Mouse (Mus musculus): Measurements from ENCODE around the gene Bpifb3. TPM values are rescaled to one million over a fixed set of nuclear protein-coding genes. Genes with fewer than 3 reads are reported as not detected.

The Bpifb3 gene
- polyA plus RNA-seq, 1 experiment from 2014 or later, result not detected

DNA sequence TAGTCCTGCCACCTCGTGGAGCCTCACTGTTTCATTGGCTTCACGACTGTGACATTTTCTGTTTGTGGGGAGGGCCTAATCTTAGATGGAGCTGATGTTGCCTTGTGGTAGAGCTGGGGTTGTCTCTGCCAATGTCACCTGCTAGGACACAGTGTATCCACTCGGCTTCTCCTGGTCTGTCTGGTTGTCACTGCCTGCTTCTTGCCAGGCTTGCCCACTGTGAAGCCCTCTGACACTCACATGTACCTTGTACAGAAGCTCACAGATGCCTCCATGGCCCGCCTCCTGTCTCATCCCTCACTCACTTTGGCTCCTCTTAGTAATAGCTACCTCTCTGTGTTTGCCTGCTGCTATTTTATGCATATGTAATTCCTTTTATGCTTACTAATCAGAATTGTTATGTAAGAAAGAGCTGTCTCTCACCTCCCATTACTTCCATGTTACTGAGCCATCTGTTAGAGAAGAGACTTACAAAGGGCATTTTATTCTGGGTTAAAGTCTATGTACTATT lies 44.8 kb downstream of the Bpifb3 start:
- Histone ChIP-seq H3K4me1 (replicated peaks; ENCODE audit: control insufficient read depth, insufficient read depth, low read length) (no peaks in the 10 kb centered on the region), H3K9ac (ENCODE audit: low read length) (no peak overlapping the region), H3K4me2 (ENCODE audit: low read length) (no peak overlapping the region), H3K27me3 (replicated peaks; ENCODE audit: control insufficient read depth, insufficient read depth, low read length) (no peaks in the 10 kb centered on the region), H3K9me3 (ENCODE audit: control insufficient read depth, low read length) (no peaks in the 10 kb centered on the region), H3K27ac (ENCODE audit: low read depth) (no peak overlapping the region), H3K4me3 (ENCODE audit: low read depth, low read length) (no peak overlapping the region), H3K36me3 (ENCODE audit: control insufficient read depth, insufficient read depth, low read length) (no peaks in the 10 kb centered on the region)
- no peak for DNase-seq (ENCODE audit: low spot score)
- whole genome bisulfite sequencing, result 68% methylated on average over 4 of the region's 4 CpGs
- ATAC-seq (replicated peaks; ENCODE audit: low FRiP score, low TSS enrichment, low read depth), result no peak

DNA sequence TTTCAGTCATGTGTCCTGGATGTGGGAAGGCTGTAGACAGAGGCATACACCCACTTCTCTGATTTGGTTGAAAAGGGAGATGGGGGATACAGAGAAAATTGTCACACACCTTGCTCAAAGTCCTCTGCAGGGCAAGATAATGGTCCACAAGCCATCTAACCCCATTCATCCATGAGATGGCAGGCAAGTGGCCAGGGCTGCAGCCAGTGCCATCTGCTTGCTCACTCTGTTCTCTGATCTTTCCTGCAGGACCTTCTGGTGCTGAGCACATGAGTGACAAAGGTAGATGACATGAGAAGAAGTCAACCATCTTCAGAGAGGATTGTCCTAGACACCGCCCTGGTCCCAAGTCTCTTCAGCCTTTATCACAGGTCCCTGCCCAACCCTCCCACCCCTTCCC lies 45.3 kb downstream of the Bpifb3 start:
- 84% methylated on average over 1 of the region's 1 CpGs for WGBS
- H3K4me3 ChIP-seq (ENCODE audit: low read depth, low read length), result no peak overlapping the region
- H3K27ac ChIP-seq (ENCODE audit: low read depth), result no peak overlapping the region
- no peak for DNase-seq (ENCODE audit: low spot score)
- H3K9me3 ChIP-seq (ENCODE audit: control insufficient read depth, low read length), result no peaks in the 10 kb centered on the region
- no peaks in the 10 kb centered on the region for H3K36me3 ChIP-seq (ENCODE audit: control insufficient read depth, insufficient read depth, low read length)
- no peak overlapping the region for H3K4me2 ChIP-seq (ENCODE audit: low read length)
- no peaks in the 10 kb centered on the region for H3K27me3 ChIP-seq (replicated peaks; ENCODE audit: control insufficient read depth, insufficient read depth, low read length)
- ATAC-seq (replicated peaks; ENCODE audit: low FRiP score, low TSS enrichment, low read depth), result no peak
- H3K9ac ChIP-seq (ENCODE audit: low read length), result no peak overlapping the region
- H3K4me1 ChIP-seq (replicated peaks; ENCODE audit: control insufficient read depth, insufficient read depth, low read length), result no peaks in the 10 kb centered on the region

DNA sequence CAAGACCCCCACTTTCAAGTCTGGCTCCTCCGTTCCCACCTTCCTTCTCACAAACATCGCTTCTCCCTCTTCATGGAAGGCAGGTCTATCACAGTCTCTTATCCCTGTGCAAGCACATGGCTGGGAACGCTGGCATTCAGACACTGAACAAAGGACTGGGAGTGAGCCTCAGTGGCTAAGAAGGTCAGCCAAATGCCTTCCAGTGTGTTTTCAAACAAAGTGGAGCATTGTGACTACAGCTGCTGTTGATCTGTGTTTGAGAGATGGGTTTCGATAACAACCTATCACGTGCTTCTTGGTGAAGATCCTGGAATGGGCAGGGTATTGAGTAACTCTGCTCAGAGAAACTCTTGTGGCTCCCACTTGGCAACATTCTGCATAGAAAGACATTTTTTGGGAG lies 52.2 kb downstream of the Bpifb3 start:
- no peak overlapping the region for H3K4me2 ChIP-seq (ENCODE audit: low read length)
- no peaks in the 10 kb centered on the region for H3K27me3 ChIP-seq (replicated peaks; ENCODE audit: control insufficient read depth, insufficient read depth, low read length)
- ATAC-seq (replicated peaks; ENCODE audit: low FRiP score, low TSS enrichment, low read depth) (no peak), DNase-seq (ENCODE audit: low spot score) (no peak)
- H3K9ac ChIP-seq (ENCODE audit: low read length), result no peak overlapping the region
- H3K4me3 ChIP-seq (ENCODE audit: low read depth, low read length), result no peak overlapping the region
- no peaks in the 10 kb centered on the region for H3K9me3 ChIP-seq (ENCODE audit: control insufficient read depth, low read length)
- no peaks in the 10 kb centered on the region for H3K36me3 ChIP-seq (ENCODE audit: control insufficient read depth, insufficient read depth, low read length)
- no peak overlapping the region for H3K27ac ChIP-seq (ENCODE audit: low read depth)
- WGBS, result 80% methylated on average over 5 of the region's 5 CpGs
- H3K4me1 ChIP-seq (replicated peaks; ENCODE audit: control insufficient read depth, insufficient read depth, low read length), result no peaks in the 10 kb centered on the region

DNA sequence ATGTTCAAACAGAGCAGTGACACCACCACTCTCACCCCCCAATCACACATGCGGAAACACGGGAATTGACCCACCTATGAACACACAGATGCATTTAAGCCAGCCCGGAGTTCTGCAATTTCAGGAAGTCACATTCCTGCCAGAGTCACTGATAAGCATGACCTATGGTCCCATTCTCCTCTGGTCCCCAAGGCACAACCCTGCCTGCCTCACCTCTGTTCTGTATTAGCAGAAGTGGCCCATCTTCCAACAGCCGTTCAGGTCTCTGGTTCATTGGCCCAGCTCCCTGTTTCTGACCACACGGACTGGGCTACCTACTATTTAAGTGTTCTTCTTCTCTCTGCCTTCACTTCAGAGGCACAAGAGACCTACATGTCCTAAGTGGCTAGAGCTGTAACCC lies 56.6 kb downstream of the Bpifb3 start, which contains the start of gene Bpifa6:
Gene Bpifa6 (plus strand): TSS at position 364 of the 400 bp plus-strand sequence.
- no peaks in the 10 kb centered on the region for H3K36me3 ChIP-seq (ENCODE audit: control insufficient read depth, insufficient read depth, low read length)
- H3K27ac ChIP-seq (ENCODE audit: low read depth), result no peak within 1 kb of the TSS
- H3K4me2 ChIP-seq (ENCODE audit: low read length), result no peak within 1 kb of the TSS
- DNase-seq (ENCODE audit: low spot score) (no peak), ATAC-seq (replicated peaks; ENCODE audit: low FRiP score, low TSS enrichment, low read depth) (no peak)
- no peak within 1 kb of the TSS for H3K4me3 ChIP-seq (ENCODE audit: low read depth, low read length)
- H3K9me3 ChIP-seq (ENCODE audit: control insufficient read depth, low read length), result no peaks in the 10 kb centered on the region
- no peak within 1 kb of the TSS for H3K9ac ChIP-seq (ENCODE audit: low read length)
- WGBS, result 68% methylated on average over 5 of the region's 5 CpGs
- no peaks in the 10 kb centered on the region for H3K27me3 ChIP-seq (replicated peaks; ENCODE audit: control insufficient read depth, insufficient read depth, low read length)
- H3K4me1 ChIP-seq (replicated peaks; ENCODE audit: control insufficient read depth, insufficient read depth, low read length), result no peaks in the 10 kb centered on the region

Other genes with a start within 250 kb of the Bpifb3 start
- gene Dnmt3c, start 221.6 kb upstream of the Bpifb3 start, polyA plus RNA-seq (2014; fragmentation: Nextera tagmentation; extraction: Ambion mirVana), result 0.08 and 0.14 TPM in 2 replicates
- 229 and 254 TPM in 2 replicates for gene Mapre1, start 177.0 kb upstream of the Bpifb3 start, polyA plus RNA-seq (2014; fragmentation: Nextera tagmentation; extraction: Ambion mirVana)
- not detected in 2 replicates for gene Efcab8, start 138.3 kb upstream of the Bpifb3 start, polyA plus RNA-seq (2014; fragmentation: Nextera tagmentation; extraction: Ambion mirVana)
- gene Sun5, start 47.1 kb upstream of the Bpifb3 start, polyA plus RNA-seq (2014; fragmentation: Nextera tagmentation; extraction: Ambion mirVana), result not detected in 2 replicates
- not detected in 2 replicates for gene Bpifb2, start 43.2 kb upstream of the Bpifb3 start, polyA plus RNA-seq (2014; fragmentation: Nextera tagmentation; extraction: Ambion mirVana)
- gene Bpifb6, start 17.8 kb upstream of the Bpifb3 start, polyA plus RNA-seq (2014; fragmentation: Nextera tagmentation; extraction: Ambion mirVana), result not detected in 2 replicates
- gene Bpifb4, start 20.0 kb downstream of the Bpifb3 start, polyA plus RNA-seq (2014; fragmentation: Nextera tagmentation; extraction: Ambion mirVana), result not detected in 2 replicates
- gene Bpifa6, start 56.7 kb downstream of the Bpifb3 start, polyA plus RNA-seq (2014; fragmentation: Nextera tagmentation; extraction: Ambion mirVana), result not detected in 2 replicates
- not detected in 2 replicates for gene Bpifa2, start 90.0 kb downstream of the Bpifb3 start, polyA plus RNA-seq (2014; fragmentation: Nextera tagmentation; extraction: Ambion mirVana)
- not detected in 2 replicates for gene Bpifa3, start 212.1 kb downstream of the Bpifb3 start, polyA plus RNA-seq (2014; fragmentation: Nextera tagmentation; extraction: Ambion mirVana)
- not detected in 2 replicates for gene Bpifa1, start 224.7 kb downstream of the Bpifb3 start, polyA plus RNA-seq (2014; fragmentation: Nextera tagmentation; extraction: Ambion mirVana)
- gene Bpifa5, start 244.4 kb downstream of the Bpifb3 start, polyA plus RNA-seq (2014; fragmentation: Nextera tagmentation; extraction: Ambion mirVana), result not detected in 2 replicates